8 mouse cellular contexts compared by ENCODE assay signal in the genomic region with DNA sequence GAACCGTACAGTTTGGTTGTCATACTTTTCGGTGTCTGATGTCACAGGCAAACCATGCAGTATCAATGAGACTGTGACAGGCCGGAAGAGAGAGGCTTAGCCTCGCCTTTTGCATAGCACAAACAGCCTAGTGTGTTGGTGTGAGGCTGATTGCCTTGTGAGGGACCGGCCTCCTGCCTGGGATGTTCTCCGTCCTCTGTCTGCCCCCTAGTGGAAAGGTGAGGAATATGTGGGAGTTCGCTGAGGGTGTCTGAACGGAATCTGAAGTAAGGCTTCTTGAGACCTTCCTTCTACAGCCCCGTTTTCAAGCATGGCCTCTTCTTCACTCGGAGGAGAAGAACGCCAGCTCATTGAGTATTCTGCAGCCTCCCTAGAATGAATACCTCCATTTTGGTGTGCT.
A peak's percentile ranks its signal among the peaks of the same experiment; 100 is the strongest.
DNase-seq lines count a peak whose midpoint lies in the region; ATAC-seq lines count a peak whose summit lies in the region.

No protein-coding gene starts in this region.

- DNase-seq in adrenal gland, adult (ENCODE audit: inconsistent age in 2 of 2, low spot score in 1 of 2): peak; percentile 81 to 93
- DNase-seq in embryo, embryonic 10.5 days (ENCODE audit: low spot score): peak; percentile 94
- peak; percentile 74 for DNase-seq in gastrocnemius, postnatal 25 days
- peak; percentile 81 for DNase-seq in intestine, embryonic 14.5 days (ENCODE audit: low spot score)
- peak; percentile 83 to 87 for DNase-seq in left cerebral cortex, postnatal 10 days (ENCODE audit: extremely low spot score in 1 of 2, low spot score in 2 of 2)
- peak; percentile 70 for DNase-seq in right cerebral cortex, postnatal 14 days
- DNase-seq in urinary bladder, postnatal 25 days (ENCODE audit: low spot score): peak; percentile 63

- H3K4me1 ChIP-seq in intestine, embryonic 14.5 days (replicated peaks; ENCODE audit: control insufficient read depth, insufficient read depth, low read length): peaks cover 18% of the 10 kb centered on the region

- H3K36me3 ChIP-seq in intestine, embryonic 14.5 days (ENCODE audit: control insufficient read depth, insufficient read depth, low read length): no peaks in the 10 kb centered on the region

- intact Hi-C loops in left cerebral cortex, postnatal 10 days (cut with DNase I): loop anchor here (5.0 kb wide), 4 partner anchors 64 to 476 kb away; partner anchors contain the start of gene Tiparp

- no peak overlapping the region for H3K27ac ChIP-seq in intestine, embryonic 14.5 days (ENCODE audit: low read depth)

- H3K9ac ChIP-seq in intestine, embryonic 14.5 days (ENCODE audit: low read length): no peak overlapping the region

- no peak overlapping the region for H3K4me3 ChIP-seq in intestine, embryonic 14.5 days (ENCODE audit: low read depth, low read length)

- H3K9me3 ChIP-seq in intestine, embryonic 14.5 days (ENCODE audit: control insufficient read depth, low read length): no peaks in the 10 kb centered on the region

- 0 out of 2 replicates have a peak, but pooled peaks cover 3% of the 10 kb centered on the region for H3K27me3 ChIP-seq in intestine, embryonic 14.5 days (replicated peaks; ENCODE audit: control insufficient read depth, insufficient read depth, low read length)

- WGBS in intestine, embryonic 14.5 days: 2% methylated on average over 11 of the region's 11 CpGs

- peak overlapping the region; percentile 21; the same call in 1 of the 2 replicates for H3K4me2 ChIP-seq in intestine, embryonic 14.5 days (ENCODE audit: low read length)

- ATAC-seq in intestine, embryonic 14.5 days (replicated peaks; ENCODE audit: low FRiP score, low TSS enrichment, low read depth): peak; percentile 86
- ATAC-seq in megakaryocyte-erythroid progenitor cell, adult 5-6 weeks (replicated peaks; ENCODE audit: low FRiP score, low TSS enrichment, poor library complexity, severe bottlenecking): peak; percentile 91
